Mouse (Mus musculus): Measurements from ENCODE around the gene Fndc3b. TPM values are rescaled to one million over a fixed set of nuclear protein-coding genes. Genes with fewer than 3 reads are reported as not detected.

Gene Fndc3b
- polyA plus RNA-seq, 1 experiment = 7.1 TPM

DNA sequence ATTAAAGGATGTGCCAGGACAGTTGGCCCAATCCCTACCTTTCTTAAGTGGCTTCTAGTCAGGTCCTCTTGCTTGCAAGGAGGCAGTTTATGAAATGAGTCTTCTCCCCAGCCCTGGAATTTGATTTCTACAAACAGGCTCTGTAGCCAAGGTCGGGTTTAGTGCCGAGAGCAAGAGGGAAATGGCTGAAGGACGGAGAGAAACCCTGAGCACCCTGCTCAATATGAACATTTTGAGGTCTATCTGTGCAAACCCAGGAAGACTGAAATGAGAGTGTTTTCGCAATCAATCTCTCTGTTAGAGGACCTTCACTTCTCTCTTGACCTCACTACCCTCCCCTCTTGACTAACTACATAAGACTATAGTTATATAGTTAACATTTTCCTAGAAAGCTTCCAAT is 105.5 kb downstream of the Fndc3b start:
- Histone ChIP-seq H3K27ac (ENCODE audit: insufficient read depth, low read length) (no peak overlapping the region), H3K4me3 (ENCODE audit: insufficient read depth, low read length) (no peak overlapping the region), H3K4me1 (ENCODE audit: control insufficient read depth, insufficient read depth, low read length) (peaks cover 10% of the 10 kb centered on the region)
- TF ChIP-seq POLR2A (IDR thresholded peaks at IDR 0.05; ENCODE audit: extremely low read depth, insufficient read depth, low read length) (no peak), CTCF (IDR thresholded peaks at IDR 0.05; ENCODE audit: extremely low read depth, insufficient read depth, low read length) (no peak)

DNA sequence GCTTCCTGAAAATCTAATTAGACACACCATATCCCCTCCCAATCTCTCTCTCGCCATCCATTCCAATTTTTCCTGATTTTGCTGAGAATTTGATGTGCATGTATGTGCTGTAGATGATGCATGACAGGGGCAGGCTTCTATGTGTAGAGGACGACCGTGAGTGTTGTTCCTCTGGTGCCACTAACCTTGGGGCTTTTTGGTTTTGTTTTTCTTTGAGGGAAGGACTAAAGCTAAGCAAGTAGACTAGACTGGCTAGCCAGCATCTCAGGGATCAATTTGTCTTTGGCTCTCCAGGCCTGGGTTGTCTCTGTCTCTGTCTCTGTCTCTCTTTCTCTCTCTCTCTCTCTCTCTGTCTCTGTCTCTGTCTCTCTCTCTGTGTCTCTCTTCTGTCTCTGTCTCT is 106.0 kb downstream of the Fndc3b start:
- no peak overlapping the region for H3K4me3 ChIP-seq (ENCODE audit: insufficient read depth, low read length)
- peaks cover 10% of the 10 kb centered on the region for H3K4me1 ChIP-seq (ENCODE audit: control insufficient read depth, insufficient read depth, low read length)
- H3K27ac ChIP-seq (ENCODE audit: insufficient read depth, low read length) = no peak overlapping the region
- no peak for TF ChIP-seq POLR2A (IDR thresholded peaks at IDR 0.05; ENCODE audit: extremely low read depth, insufficient read depth, low read length)

DNA sequence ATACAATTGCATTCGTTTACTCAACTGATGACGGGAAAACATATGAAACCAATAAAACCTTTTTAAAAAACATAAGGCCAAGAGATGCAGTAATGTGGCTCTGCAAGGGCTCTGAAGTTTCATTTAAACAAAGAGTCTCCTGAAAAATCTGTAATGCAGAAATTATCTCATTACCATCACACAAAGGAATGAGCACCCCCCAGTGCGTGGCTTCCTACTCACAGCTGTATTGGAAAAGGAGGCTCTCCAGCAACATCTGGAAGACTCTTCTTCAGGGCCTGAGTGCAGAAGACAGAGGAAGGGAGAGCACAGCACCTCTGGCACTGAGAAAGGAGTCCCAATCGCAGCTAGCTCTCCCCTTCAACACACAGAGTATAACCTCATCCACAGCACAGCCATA is 106.5 kb downstream of the Fndc3b start:
- TF ChIP-seq CTCF (IDR thresholded peaks at IDR 0.05; ENCODE audit: extremely low read depth, insufficient read depth, low read length) = no peak
- no peak for TF ChIP-seq POLR2A (IDR thresholded peaks at IDR 0.05; ENCODE audit: extremely low read depth, insufficient read depth, low read length)
- no peak overlapping the region for H3K4me3 ChIP-seq (ENCODE audit: insufficient read depth, low read length)
- peaks cover 10% of the 10 kb centered on the region for H3K4me1 ChIP-seq (ENCODE audit: control insufficient read depth, insufficient read depth, low read length)
- no peak overlapping the region for H3K27ac ChIP-seq (ENCODE audit: insufficient read depth, low read length)

DNA sequence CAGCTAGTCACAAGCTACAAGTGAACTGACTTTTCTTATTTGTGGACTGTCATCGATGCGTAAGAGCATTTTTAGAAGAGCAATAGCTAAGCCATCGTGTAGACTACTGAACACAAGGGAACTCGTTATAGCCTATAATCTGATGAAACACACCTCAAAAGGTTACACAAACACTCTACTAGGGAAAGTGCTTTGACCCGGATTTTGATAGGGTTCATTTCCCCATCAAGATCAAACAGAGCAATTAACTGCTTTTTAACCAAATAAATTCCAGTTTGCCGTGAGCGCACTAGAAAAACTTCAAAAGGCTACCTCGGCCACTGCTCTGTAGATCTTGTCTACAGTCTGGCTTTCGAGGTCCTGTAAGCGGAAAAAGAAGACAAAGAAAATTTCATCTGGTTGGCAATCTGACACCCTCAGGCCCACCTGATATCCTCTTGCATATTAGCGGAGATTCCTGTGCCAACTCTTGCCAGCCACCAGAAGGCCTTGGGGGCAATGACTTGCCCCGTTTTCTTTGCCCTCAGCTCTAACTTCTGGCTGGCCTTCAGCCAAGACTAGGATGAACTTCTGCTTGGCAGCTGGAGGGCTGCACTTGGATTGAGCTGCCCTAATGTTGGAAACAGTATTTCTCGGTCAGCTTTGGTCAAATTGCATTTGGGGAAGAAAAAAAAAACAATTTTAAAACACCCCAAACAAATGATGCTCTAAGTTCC is 107.0 kb downstream of the Fndc3b start:
- no peak overlapping the region for H3K27ac ChIP-seq (ENCODE audit: insufficient read depth, low read length)
- no peak for TF ChIP-seq CTCF (IDR thresholded peaks at IDR 0.05; ENCODE audit: extremely low read depth, insufficient read depth, low read length)
- TF ChIP-seq POLR2A (IDR thresholded peaks at IDR 0.05; ENCODE audit: extremely low read depth, insufficient read depth, low read length) = no peak
- H3K4me3 ChIP-seq (ENCODE audit: insufficient read depth, low read length) = no peak overlapping the region
- H3K4me1 ChIP-seq (ENCODE audit: control insufficient read depth, insufficient read depth, low read length) = peaks cover 10% of the 10 kb centered on the region

DNA sequence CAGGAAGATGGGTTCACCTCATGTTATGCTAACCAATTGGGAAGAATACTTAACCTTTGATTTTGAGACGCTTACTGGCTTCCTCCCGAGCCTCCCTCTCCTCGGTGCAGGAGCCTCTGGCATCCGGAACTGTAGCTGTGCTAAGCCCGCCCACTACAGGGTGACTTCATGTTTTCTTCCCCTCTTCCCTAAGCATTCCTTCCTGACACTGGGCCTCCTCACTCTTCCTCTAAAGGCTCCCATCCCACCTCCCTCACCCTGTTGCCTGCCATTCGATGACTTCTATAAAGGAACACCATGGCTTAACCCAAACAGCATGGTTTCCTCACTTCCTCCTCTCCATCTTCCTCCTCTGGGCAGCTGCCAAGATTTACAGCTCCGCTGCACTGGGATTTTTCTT is 110.5 kb downstream of the Fndc3b start:
- Histone ChIP-seq H3K27ac (ENCODE audit: insufficient read depth, low read length) (no peak overlapping the region), H3K4me1 (ENCODE audit: control insufficient read depth, insufficient read depth, low read length) (no peaks in the 10 kb centered on the region), H3K4me3 (ENCODE audit: insufficient read depth, low read length) (no peak overlapping the region)
- TF ChIP-seq CTCF (IDR thresholded peaks at IDR 0.05; ENCODE audit: extremely low read depth, insufficient read depth, low read length) (no peak), POLR2A (IDR thresholded peaks at IDR 0.05; ENCODE audit: extremely low read depth, insufficient read depth, low read length) (no peak)

DNA sequence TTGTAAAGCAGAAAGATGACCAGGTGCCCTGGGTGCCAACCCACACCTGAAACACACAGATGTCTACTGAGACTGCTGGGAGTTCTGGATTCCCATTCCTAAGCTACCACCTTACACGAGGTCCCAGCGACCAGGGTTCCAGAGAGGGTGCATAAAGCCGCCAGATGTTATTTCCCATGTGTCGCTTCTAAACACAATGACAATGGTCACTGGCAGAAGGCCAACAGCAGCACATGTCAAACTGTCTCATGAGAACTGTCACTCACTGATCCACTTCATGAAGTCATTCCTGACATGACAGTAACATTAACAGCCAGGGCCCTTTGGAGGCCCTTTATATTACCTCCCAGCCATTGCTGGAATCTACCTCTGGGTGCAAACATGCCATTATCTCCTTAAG is 110.9 kb downstream of the Fndc3b start:
- Histone ChIP-seq H3K27ac (ENCODE audit: insufficient read depth, low read length) (no peak overlapping the region), H3K4me3 (ENCODE audit: insufficient read depth, low read length) (no peak overlapping the region), H3K4me1 (ENCODE audit: control insufficient read depth, insufficient read depth, low read length) (no peaks in the 10 kb centered on the region)
- TF ChIP-seq CTCF (IDR thresholded peaks at IDR 0.05; ENCODE audit: extremely low read depth, insufficient read depth, low read length) = no peak
- no peak for TF ChIP-seq POLR2A (IDR thresholded peaks at IDR 0.05; ENCODE audit: extremely low read depth, insufficient read depth, low read length)

DNA sequence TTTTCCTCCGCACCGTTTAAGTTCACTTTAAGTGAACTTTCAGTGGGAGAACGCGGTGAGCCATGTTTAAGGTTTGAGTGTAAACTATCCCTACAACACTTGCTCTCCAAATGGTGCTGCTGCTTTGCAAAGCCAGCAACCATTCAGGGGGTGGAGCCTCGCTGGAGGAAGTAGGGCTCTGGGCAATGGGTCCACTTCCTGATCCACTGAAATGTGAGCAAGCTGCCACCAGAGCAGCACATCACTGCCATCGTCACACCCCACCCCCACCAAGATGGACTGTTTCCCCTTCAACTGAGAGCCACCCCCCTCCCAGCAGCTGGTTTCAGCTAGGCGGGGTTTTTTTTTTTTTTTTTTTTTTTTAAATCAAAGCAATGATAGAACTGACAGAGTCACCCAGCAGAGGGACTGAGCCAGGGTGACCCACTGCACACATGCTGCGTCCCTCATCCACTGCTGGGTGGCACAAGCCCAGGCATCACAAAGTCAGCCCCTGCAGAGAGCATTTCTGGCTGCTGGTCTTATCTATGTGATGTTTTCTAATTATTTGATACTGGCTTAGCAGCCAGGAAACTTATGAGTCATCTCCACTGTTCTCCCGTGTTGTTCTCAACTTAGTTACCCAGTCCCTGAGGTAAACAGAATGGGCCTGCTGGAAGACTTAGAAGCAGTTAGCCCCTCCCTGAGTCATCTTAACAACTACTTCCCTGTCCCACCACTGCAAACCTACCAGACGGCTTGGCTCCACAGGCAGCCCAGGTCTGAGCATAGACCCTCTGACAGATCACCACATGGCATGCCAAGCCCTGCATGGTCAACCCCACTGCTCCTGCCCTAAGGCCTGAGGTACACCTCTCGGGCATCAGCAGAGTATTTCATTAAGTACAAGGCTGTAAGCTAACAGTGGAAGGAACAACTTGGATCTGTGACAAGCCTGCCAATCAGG is 112.4 kb downstream of the Fndc3b start:
- Histone ChIP-seq H3K4me1 (ENCODE audit: control insufficient read depth, insufficient read depth, low read length) (no peaks in the 10 kb centered on the region), H3K27ac (ENCODE audit: insufficient read depth, low read length) (no peak overlapping the region), H3K4me3 (ENCODE audit: insufficient read depth, low read length) (no peak overlapping the region)
- no peak for TF ChIP-seq CTCF (IDR thresholded peaks at IDR 0.05; ENCODE audit: extremely low read depth, insufficient read depth, low read length)
- TF ChIP-seq POLR2A (IDR thresholded peaks at IDR 0.05; ENCODE audit: extremely low read depth, insufficient read depth, low read length) = no peak

DNA sequence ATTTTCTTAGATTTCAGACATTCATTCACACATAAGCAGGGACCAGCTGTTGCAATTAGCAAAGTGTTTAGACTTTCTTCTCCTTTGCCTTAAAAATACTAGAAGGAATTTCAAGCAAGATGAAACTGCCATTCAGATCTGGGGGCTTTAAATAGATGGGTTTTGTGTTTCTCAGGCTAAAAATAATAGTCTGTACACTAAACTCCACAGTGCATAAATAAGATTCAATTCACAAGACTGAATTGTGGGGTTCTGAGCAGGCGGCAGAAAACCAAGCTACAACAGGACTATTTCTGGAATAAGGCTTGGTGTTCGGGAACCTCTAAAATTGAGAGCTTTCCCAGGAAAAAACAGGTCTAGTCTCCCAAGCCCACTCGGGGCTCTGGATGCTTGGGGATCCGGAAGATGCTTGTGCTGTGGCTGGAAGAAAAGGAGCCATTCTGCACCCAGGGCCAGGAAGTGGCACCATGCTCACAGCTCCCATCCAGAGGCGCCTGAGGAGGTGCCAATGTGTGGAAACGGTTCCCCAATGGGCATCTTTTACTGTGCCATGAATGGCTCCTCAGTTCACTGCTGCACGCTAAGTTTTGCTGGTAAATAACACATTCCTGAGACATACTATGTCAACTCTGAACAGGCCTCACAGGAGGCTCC is 117.5 kb downstream of the Fndc3b start:
- TF ChIP-seq CTCF (IDR thresholded peaks at IDR 0.05; ENCODE audit: extremely low read depth, insufficient read depth, low read length) (no peak), POLR2A (IDR thresholded peaks at IDR 0.05; ENCODE audit: extremely low read depth, insufficient read depth, low read length) (no peak)
- Histone ChIP-seq H3K27ac (ENCODE audit: insufficient read depth, low read length) (no peak overlapping the region), H3K4me1 (ENCODE audit: control insufficient read depth, insufficient read depth, low read length) (peaks cover 8% of the 10 kb centered on the region; the same call in 1 of the 2 replicates), H3K4me3 (ENCODE audit: insufficient read depth, low read length) (no peak overlapping the region)

DNA sequence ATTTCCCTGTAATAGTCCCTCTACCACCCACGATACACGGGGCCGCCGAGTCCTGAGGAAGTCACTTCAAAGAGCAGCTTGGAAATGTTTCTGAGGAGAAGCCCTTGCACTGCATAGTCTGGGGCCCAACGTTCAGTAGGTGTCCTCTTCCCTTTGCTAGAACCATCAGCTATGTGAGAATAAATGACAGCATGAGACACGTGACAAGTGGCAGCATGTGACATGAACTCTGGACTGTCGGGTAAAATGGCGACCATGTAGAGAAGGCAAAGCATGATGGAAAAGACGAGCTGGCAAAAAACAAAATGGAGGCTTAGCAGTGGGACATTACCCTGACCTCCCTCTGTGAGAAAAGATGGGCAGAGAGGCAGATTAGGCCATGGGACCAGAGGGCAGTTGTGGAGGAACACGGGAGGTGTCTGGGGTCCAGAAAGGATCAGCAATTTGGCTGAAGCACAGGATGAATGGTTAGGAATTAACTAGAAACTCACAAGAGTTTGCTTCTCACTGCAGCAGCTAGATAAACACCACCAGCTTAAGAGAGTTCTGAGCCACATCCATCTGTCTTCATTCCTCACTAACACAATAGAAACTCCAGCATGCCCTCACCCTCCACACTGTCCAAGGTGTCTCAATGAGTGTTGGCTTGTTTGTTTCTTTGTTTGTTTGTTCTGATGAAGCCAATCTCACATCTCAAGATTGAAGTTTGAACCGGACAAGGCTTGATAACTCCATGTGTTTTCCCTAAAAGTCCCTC is 118.2 kb downstream of the Fndc3b start:
- TF ChIP-seq POLR2A (IDR thresholded peaks at IDR 0.05; ENCODE audit: extremely low read depth, insufficient read depth, low read length) (no peak), CTCF (IDR thresholded peaks at IDR 0.05; ENCODE audit: extremely low read depth, insufficient read depth, low read length) (no peak)
- no peak overlapping the region for H3K27ac ChIP-seq (ENCODE audit: insufficient read depth, low read length)

More for the DNA sequence above, 118.2 kb downstream of the Fndc3b start:
- Histone ChIP-seq H3K4me1 (ENCODE audit: control insufficient read depth, insufficient read depth, low read length) (peaks cover 8% of the 10 kb centered on the region; the same call in 1 of the 2 replicates), H3K4me3 (ENCODE audit: insufficient read depth, low read length) (no peak overlapping the region)

All from cortical plate, adult 2 months (tissue).